Mouse (Mus musculus) kidney, adult 9 months (tissue): ENCODE results near the gene Dnaaf2.

Experiments used
- DNase-seq: peaks from one replicate; pipeline ENCODE4 v3.0.0; 2022

The Dnaaf2 gene

DNA sequence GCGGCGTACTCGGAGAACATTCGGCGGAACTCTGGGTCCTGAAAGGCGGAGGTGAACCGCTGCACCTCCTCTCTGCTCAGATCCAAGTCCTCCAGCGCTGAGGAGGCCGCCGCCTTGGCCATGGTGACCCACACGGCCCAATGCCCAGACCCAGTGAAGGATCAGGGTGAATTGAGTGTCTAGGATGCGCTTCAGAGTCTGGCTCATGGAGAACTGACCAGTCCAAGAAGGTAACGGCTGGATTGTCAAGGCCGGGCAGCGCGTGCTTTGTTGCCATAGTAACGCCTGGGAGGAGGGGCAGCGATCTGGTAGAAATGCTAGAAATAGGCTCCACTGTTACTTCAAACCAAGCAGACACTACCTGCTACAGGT is at the start of gene Dnaaf2:
Dnaaf2 (minus strand) TSS at position 266 of the 372 bp plus-strand sequence.
- peak; percentile 88 for DNase-seq

DNA sequence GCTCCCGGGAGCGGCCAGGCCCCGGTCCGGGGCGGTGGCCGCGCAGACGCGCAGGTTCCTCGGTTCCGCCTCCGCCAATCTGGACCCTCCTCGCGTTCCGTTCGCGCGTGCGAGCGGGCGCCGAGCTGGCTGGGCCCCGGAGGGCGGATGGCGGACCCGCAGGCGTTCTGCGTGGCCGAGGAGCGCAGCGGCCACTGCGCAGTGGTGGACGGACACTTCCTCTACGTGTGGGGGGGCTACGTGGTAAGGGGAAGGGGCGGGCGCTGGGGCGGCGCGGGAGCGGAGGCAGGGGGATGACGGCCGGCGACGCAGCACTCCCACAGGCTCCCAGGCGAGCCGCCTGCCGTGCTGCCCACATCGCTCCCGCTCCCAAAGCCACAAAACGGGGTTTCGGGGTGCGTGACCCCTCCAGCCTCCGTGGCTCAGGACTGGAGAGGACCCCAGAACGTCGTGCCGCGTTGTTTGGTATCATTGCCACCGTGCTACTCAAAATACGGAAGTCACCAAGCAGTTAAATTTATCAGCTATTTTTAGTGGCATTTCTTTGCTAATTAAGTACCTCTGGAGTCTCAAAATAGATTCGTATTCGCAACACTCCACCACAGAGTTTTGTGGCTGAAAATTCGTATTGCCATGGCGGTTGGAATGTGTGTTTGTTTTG is 43.7 kb upstream of the Dnaaf2 start:
- peak; percentile 62 for DNase-seq

DNA sequence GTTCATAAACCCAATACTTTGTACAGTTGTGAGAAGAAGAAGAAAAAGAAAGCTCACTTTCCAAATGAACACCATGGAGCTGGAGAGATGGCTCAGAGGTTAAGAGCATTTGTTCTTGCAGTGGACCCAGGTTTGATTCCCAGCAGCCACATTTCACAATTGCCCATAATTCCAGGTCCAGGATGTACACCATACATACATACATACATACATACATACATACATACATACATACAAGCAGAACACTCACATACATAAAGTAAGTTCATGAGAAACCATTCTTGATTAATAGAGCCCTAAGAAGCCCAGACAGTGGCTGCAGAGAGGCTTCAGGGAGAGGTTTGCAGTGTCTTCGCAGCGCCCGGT is 43.2 kb upstream of the Dnaaf2 start:
- DNase-seq: no peak

DNA sequence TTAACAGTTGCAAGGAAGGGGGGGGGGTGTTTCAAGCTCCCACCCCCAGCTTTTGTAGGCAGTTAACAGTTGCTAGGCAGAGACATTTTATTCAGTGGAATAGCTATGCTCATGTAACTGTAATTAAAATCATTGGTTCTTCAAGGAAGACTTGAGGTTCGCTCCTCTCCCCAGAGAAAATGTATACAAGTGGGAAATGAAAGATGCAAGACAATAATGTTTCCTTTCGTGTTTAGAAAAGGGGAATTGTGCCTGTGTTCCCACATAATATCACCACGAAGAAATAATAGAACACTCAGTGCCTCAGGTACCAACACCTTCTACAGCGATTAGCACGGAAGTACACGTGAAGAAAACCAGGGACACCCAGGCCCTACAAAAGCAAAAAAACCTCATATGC is 42.6 kb upstream of the Dnaaf2 start, which contains the start of gene Klhdc1:
Klhdc1 (plus strand) TSS at position 301 of the 400 bp plus-strand sequence.
- no peak for DNase-seq

DNA sequence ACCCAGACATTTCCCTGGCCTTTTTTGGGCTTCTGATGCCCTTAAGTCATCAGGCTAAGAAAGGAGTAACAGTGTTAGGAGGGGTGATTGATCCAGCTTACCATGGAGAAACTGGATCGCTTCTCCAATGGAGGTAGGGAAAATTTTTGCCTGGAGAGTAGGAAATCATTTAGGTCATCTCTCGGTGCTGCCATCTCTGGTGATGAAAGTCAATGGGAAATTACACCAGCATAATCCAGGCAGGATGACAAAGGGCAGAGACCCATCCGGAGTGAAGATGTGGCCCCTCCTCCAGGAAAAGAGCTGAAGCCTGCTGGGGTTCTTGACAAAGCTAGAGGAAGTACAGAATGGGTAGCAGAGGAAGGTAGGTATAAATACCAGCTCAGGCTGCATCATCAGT is 40.1 kb upstream of the Dnaaf2 start:
- peak; percentile 11 for DNase-seq

DNA sequence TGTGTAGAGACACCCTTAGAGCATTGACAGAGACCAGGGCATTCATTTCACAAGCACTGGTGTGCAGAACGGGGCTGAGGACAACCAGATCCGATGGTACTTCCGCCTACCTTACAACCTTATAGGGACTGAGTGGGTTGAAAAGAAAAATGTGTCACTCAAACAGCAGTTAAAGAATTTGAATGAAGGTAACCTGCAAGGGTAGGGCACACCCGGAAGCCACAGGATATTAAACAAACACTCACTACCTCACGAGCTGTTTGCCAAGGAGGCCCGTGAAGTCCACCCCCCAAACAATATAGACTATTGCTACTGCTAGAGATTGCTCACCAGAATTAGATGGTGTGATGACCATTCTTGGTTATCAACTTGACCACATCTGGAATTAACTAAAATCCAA is 37.6 kb upstream of the Dnaaf2 start:
- no peak for DNase-seq

DNA sequence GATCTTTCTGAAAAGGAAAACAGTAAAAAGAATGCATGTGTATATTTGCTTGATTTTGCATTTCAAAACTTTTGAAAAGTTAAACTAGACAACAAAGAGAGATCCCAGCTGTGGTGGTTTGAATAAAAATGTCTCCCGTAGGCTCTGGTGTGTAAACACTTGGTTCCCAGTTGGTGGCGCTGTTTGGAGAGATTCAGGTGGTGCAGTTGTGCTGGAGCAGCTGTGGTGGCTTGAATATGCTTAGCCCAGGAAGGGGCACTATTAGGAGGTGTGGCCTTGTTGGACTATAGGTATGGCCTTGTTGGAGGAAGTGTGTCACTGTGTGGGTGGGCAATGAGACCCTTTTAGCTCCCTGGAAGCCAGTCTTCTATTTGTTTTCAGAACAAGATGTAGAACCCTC is 31.0 kb upstream of the Dnaaf2 start:
- DNase-seq: no peak

DNA sequence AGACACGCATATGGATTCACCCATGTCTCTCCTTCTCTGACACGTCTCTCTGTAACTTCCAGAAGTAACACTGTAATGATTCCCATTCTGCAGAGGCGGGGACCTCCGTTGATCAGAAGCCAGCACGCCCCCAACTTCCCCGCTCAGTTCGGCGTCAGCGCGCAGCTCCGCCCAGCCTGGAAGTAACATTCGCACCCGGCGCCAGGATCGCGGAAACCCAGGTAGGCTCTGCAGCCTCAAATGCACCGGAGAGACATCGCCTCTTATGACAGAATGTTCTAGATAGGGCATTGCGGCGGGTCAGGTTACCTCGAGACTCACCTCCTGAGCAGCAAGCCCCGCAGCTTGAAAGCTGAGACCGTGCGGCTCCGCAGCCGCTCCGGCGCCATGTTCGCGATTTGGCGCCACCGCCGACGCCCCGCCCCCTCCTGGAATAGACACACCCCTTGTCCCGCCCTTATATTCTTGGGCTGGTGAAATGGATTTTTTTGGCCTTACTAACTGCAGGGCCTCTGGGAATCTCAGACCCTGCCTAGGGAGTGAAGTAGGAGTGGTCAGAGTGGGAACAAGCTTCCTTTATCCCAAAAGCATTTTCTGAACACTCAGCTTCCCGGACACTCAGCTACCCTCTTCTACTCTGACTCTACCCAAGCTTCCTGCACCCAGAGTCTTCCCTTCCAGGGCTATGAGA is 29.7 kb upstream of the Dnaaf2 start, which contains the start of gene Pole2:
Pole2 (minus strand) TSS at position 420 of the 691 bp plus-strand sequence.
- DNase-seq: peak; percentile 87

DNA sequence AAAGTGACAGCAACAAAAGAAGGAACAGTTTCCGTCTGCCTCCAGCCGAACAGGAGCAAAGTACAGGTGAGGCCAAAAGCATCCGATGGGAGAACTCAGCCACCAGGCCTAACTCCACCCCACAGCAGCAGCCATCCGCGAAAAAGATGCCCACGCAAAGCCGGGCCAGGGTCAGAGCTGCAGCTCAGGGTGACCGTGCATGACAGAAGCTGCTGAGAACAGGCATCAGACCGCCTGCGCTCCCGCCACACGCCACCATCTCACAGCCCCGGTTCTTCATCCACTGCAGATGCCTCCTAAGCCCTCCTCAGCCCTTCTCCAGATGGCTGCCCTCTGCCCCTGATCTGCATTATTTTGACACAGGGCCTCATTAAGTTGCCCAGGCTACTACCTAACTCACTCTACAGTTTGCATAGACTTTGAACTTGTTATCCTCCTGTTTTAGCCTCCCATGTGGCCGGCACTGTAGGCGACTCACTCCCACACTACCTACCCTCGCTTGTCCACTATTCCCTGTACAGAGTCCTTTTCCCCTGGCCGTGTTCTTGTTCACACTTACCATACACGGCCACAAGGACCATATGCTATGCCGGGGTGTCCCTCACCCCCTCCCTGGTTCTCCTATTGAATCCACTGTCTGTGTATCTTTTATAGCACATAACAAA is 22.5 kb upstream of the Dnaaf2 start:
- DNase-seq: no peak

DNA sequence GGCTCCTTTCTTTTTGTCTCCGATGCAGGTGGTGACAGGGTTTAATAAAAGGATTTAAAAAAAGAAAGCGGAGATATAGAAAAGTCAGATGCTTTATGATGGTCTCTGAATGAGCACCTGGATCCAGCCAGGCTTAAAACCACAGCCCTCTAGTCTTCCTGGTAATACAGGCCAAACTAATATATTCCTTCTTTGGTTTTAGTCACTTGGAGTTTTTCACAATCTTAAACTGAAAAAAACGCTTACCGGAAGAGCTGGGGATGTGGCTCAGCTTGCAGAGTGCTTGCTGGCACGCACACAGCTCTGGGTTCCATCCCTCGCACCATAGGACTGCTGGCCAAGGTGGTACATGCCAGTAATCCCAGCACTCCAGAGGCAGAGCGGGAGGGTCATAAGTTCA is 18.4 kb upstream of the Dnaaf2 start:
- DNase-seq: no peak

DNA sequence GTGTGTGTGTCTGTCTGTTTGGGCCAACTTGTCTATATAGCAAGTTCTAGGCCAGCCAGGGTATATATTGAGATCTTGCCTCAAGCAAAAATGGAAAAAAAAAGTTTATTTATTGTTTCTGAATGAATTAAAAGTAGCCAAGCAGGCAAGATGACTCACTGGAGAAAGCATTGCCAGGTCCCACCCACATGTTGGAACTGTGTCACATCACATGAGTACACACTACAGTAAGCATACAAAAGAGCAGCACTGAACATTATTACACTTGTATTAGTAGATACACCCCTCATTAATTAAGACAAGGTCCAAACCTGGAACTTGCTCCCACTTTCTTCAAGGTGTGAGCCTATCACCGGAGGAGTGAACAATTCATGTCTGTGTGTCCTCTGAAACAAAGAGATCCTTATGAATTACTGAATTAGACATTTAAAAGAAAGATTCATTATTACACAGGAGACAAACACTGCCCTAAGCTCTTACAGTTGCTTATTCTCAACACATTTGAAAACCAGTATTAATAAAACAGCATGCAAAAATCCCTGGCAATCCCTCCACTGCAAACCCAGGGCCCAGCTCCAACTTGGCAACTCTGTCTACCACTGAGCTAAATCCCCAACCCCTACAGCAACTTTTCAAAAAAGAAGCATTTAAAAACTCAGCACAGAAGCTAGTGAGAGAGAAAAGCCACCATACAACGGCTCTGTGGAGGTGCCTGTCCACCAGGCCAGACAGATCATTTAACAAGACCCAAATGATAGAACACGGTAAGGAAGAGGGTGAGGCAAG is 17.0 kb upstream of the Dnaaf2 start:
- no peak for DNase-seq

DNA sequence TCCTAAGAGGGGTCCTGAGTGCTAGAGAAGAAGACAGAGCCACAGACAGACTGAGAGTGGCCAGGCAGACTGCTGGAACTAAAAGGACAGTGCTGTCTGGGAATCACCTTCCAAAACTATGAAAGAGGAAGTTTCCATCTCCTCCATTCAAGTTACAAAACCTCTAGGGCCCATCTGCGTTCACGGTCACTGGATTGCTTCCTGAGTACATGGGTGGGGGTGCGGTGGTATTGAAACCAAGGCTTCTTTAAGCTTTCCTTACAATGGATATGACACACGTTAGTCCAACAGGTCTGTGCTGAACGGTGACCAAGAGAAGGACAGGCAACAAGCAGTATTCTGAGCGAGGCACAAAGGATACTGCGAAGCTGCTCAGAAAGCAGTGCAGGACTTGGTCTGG is 16.2 kb upstream of the Dnaaf2 start:
- no peak for DNase-seq

DNA sequence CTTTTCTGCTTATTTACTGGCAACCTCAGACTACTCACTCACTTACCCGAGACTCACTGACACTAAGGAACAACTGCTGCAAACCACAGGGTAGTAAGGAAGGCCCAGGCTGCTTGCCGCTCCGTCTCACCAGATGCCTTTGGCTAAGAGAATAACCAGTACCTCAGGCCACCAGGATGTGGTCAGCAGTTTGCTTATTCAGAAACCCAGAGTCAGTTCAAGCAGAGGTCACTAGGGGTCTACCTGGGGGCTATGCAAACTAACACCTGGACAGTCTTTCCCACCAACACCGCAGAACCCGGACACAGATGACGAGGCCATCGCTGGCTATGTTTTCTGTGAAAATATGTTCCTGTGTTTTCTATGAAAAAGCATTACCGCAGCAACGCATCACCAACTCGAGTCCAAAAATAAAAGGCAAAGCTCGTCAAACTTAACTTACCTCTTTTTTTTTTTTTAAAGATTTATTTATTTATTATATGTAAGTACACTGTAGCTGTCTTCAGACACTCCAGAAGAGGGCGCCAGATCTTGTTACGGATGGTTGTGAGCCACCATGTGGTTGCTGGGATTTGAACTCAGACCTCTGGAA is 15.1 kb upstream of the Dnaaf2 start:
- DNase-seq: no peak

DNA sequence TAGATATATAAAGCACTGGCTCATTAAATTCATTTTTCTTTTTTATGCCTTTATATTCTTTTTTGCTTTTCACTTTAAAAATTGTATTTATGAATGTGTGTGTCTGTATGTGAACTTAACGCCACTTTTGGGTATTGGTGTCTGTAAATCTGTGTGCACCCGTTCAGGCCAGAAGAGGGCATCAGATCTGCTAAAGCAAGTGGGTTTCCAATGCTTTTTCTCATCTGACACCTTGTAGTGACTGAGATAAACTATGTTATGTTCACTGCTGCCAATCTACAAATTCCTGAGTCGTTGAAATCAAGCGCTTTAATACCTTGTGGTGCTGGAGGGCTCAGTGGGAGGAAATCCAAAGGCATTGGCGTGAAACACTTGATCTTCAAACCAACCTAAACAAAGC is 12.8 kb upstream of the Dnaaf2 start:
- no peak for DNase-seq

DNA sequence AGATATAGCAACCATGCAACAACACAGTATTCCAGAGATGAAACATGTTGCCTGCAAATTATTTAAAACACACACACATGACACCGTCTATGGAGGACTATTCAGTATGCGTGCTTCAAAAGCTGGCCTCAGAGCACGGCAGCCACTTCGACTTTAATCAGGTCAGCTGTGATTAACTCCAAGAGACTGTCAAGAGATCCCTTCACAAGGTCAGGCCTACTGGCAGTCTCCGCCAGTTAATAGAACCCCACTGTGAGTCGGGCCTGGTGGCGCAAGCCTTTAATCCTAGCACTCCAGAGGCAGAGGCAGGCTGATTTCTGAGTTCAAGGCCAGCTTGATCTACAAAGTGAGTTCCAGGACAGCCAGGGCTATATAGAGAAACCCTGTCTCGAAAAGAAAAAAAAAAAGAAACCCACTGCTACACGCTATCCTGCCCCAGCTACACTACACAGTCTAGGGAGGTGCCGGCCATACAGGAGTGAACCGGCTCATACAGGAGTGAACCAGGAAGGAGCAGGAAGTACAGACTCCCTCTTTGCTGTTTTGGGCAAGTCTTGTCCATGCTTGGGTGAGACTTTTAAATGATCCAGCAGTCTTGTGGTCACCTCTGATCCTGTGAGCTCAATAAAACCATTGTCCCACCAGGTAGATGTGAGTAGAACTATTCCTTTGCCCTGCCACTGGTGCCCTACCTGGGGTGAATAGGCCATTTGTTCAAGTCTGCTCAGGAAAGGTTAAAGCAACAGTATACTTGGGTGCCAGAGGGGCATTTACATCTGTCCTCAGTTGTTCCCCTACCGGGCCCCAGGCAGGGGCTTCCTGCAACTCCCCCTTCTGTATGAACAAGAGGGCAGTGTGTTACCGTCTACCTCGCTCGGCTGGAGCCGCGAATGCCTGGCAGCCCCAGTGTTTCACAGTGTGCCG is 12.1 kb upstream of the Dnaaf2 start:
- no peak for DNase-seq

DNA sequence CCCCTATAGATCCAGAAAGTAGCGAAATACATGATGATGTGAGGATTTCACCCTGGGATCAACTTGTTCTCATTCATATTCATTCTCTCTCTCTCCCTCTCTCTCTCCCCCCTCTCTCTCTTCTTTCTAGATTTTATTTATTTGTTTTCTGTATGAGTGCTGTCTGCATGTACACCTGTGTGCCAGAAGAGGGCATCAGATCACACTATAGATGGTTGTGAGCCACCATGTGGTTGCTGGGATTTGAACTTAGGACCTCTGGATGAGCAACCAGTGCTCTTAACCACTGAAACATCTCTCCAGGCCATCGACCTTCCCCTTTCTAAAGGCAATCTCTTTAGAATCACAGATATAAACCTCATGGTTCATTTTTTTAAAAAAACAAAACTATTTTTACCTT is 10.3 kb upstream of the Dnaaf2 start:
- no peak for DNase-seq

DNA sequence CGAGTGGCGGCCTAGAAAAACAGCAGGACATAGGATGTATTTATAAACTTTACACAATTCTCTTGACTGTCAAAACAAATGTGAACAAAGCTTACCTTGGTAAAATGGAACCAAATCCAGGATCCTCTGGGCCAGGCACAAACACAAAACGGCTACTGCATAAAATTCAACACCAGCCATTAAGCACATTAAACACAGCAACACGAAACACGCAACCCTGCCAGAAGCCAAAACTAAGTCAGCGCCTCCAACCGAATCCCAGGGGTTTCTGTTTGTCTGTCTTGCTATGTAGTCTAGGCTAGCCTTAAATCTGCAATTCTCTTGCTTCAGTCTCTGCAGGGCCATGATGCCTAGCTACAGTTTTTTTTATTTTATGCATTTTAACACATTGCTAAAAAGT is 9.7 kb upstream of the Dnaaf2 start:
- no peak for DNase-seq

DNA sequence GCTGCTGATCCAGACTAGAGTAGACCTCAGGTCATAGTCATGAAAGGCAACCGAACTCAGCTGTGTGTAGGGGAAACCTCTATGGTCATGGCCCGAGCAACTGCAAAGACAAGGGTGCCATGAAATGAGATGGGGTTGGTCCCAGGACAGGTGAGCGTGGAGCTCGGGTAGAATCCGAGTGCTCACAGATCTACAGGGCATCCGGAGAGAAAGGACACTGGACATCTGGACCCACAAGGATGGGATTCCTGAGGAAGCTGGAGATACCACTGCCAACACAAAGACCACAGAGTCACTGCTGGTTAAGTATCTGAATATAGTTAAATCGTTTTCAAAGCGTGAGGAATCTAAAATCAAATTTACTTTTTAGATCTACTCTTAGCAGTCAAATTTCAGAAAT is 9.2 kb upstream of the Dnaaf2 start:
- DNase-seq: no peak

DNA sequence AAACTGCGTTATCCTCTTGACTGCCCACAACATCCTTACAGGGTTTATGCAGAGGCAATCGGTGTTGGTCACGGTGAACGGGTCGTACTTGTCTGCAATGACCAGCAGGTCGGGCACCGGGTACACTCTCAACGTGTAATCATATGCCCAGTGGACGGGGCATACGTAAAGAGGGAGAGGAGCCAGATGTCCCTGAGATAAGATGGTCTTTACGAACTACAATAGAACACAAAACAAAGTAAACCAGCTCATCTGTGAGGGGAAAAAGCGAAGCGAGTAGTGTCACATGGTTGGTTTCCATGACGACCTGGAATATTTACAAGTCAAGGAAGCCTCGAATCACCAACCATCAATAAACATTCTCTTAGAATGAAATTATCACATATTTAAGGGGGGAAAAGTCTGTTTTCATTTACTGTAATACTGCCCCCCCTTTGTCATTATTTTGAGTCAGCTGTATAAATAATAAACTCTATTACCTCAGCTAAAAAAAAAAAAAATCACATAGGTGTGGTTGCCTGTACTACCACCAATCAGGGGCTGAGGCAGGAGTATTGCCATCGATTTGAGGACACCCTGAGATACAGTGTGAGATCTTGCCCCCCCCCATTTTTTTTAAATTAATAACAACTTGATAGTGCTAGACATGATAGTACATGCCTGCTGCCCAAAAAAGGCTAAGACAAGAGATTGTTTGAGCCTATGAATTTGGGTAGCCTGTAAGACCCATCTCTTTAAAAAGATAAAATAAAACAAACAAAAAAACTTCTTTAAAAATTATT is 6.0 kb upstream of the Dnaaf2 start, which contains the start of gene Gm49384:
Gm49384 (minus strand) TSS at position 216 of the 782 bp plus-strand sequence.
- no peak for DNase-seq

DNA sequence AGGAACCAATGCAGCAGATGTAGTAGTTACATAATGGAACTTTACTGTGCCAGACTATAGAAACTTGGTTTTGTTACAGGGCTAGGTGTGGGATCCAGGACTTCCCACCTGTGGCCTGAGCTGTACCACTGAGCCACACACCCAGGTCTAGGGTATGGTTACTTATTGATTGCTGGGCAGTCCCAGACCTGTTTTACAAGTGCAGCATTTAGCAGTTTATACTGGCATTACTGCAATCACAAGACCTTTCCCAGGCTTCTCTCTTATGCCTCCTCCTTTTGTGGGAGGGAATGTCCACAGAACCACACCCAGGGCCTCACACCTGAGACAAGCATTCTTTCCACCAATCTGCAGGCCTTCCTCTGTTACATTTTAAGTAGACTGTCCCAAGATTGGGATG is 756 bp upstream of the Dnaaf2 start:
- DNase-seq: no peak
